Mouse (Mus musculus): ENCODE data around the gene Plekhh3. TPM values are rescaled to one million over a fixed set of nuclear protein-coding genes. Genes with fewer than 3 reads are reported as not detected.

Gene Plekhh3
- polyA plus RNA-seq, 1 experiment, result 18.3 TPM

- Histone ChIP-seq H3K4me3 (ENCODE audit: insufficient read depth, poor library complexity, severe bottlenecking) (no peak overlapping the region), H3K79me3 (ENCODE audit: low read depth) (peaks cover 19% of the 10 kb centered on the region), H3ac (ENCODE audit: control insufficient read depth, insufficient read length, low read depth) (no peak overlapping the region), H3K27me3 (ENCODE audit: control insufficient read depth, insufficient read depth, insufficient read length) (no peaks in the 10 kb centered on the region), H3K36me3 (ENCODE audit: control insufficient read depth, insufficient read depth) (peaks cover 44% of the 10 kb centered on the region), H3K79me2 (ENCODE audit: control insufficient read depth, insufficient read depth) (peaks cover 32% of the 10 kb centered on the region)
- TF ChIP-seq USF1 (IDR thresholded peaks at IDR 0.05; ENCODE audit: low read depth) (no peak), CTCF (IDR thresholded peaks at IDR 0.05; ENCODE audit: control insufficient read depth, insufficient read depth, insufficient read length) (no peak), CEBPB (IDR thresholded peaks at IDR 0.05; ENCODE audit: low read depth) (no peak), FOSL1 (IDR thresholded peaks at IDR 0.05; ENCODE audit: insufficient read depth, low read length, poor library complexity, severe bottlenecking) (no peak), MYOD1 (IDR thresholded peaks at IDR 0.05; ENCODE audit: control insufficient read depth, insufficient read length, low read depth) (no peak), MAX (IDR thresholded peaks at IDR 0.05) (no peak), MYOG (IDR thresholded peaks at IDR 0.05; ENCODE audit: control insufficient read depth, extremely low read depth, insufficient read length) (no peak)
These were observed 3.2 kb downstream of the Plekhh3 start for GRCm38 (mm10) chr11:101167963-101168300.

DNA sequence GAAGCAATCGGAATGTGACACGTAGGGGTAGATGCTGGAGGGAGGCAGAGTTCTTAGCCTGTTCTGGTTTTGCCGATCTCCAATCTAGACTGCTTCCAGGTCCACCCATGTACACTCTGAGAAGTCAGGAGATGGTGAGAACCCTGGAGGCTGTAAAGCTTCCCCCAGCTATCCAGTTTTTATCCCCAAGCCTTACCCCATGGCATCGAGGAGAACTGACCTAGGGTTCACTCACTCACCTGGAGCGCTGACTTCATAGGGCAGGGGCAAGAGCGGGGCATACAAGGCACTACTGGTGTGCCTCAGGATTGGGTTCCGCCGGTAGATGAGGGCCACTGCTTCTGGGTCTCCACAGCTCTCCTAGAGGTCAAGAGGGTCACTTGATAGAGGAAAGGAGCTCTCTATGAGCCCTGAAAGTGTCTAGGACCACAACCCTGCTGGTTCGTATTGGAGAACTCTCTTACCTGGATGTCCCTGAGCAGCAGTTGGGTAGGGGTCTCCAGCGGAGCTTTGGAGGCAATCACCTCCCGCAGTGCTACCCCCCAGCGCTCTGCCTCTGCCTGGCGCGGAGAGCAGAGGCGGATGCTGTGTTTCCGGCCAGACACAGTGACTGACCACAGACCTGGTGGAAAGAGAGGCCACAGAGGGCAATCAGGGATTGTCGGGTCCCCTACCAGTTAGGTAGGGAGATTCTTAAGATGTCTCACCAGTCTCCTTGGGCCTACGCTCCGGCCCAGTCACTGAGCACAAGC, 3.8 kb downstream of the Plekhh3 start:
- H3K79me3 ChIP-seq (ENCODE audit: low read depth), result peaks cover 19% of the 10 kb centered on the region
- peaks cover 32% of the 10 kb centered on the region for H3K79me2 ChIP-seq (ENCODE audit: control insufficient read depth, insufficient read depth)
- H3ac ChIP-seq (ENCODE audit: control insufficient read depth, insufficient read length, low read depth), result no peak overlapping the region
- H3K27me3 ChIP-seq (ENCODE audit: control insufficient read depth, insufficient read depth, insufficient read length), result no peaks in the 10 kb centered on the region
- H3K36me3 ChIP-seq (ENCODE audit: control insufficient read depth, insufficient read depth), result peaks cover 47% of the 10 kb centered on the region
- TF ChIP-seq MAX (IDR thresholded peaks at IDR 0.05), result no peak
- TF ChIP-seq MYOG (IDR thresholded peaks at IDR 0.05; ENCODE audit: control insufficient read depth, extremely low read depth, insufficient read length), result no peak
- TF ChIP-seq FOSL1 (IDR thresholded peaks at IDR 0.05; ENCODE audit: insufficient read depth, low read length, poor library complexity, severe bottlenecking), result no peak
- no peak for TF ChIP-seq USF1 (IDR thresholded peaks at IDR 0.05; ENCODE audit: low read depth)
- no peak overlapping the region for H3K4me3 ChIP-seq (ENCODE audit: insufficient read depth, poor library complexity, severe bottlenecking)

- no peak for TF ChIP-seq MYOG (IDR thresholded peaks at IDR 0.05; ENCODE audit: control insufficient read depth, extremely low read depth, insufficient read length)
- TF ChIP-seq USF1 (IDR thresholded peaks at IDR 0.05; ENCODE audit: low read depth), result no peak
- no peak for TF ChIP-seq FOSL1 (IDR thresholded peaks at IDR 0.05; ENCODE audit: insufficient read depth, low read length, poor library complexity, severe bottlenecking)
- no peak for TF ChIP-seq CTCF (IDR thresholded peaks at IDR 0.05; ENCODE audit: control insufficient read depth, insufficient read depth, insufficient read length)
- TF ChIP-seq MYOD1 (IDR thresholded peaks at IDR 0.05; ENCODE audit: control insufficient read depth, insufficient read length, low read depth), result no peak
- TF ChIP-seq CEBPB (IDR thresholded peaks at IDR 0.05; ENCODE audit: low read depth), result no peak
- no peak for TF ChIP-seq MAX (IDR thresholded peaks at IDR 0.05)
- Histone ChIP-seq H3K79me2 (ENCODE audit: control insufficient read depth, insufficient read depth) (peaks cover 32% of the 10 kb centered on the region), H3K27me3 (ENCODE audit: control insufficient read depth, insufficient read depth, insufficient read length) (no peaks in the 10 kb centered on the region), H3ac (ENCODE audit: control insufficient read depth, insufficient read length, low read depth) (no peak overlapping the region), H3K4me3 (ENCODE audit: insufficient read depth, poor library complexity, severe bottlenecking) (no peak overlapping the region), H3K79me3 (ENCODE audit: low read depth) (peaks cover 19% of the 10 kb centered on the region), H3K36me3 (ENCODE audit: control insufficient read depth, insufficient read depth) (peaks cover 52% of the 10 kb centered on the region)
These were observed 4.8 kb downstream of the Plekhh3 start for GRCm38 (mm10) chr11:101166357-101166756.

- H3K79me2 ChIP-seq (ENCODE audit: control insufficient read depth, insufficient read depth), result peaks cover 21% of the 10 kb centered on the region
- no peak overlapping the region for H3ac ChIP-seq (ENCODE audit: control insufficient read depth, insufficient read length, low read depth)
- no peaks in the 10 kb centered on the region for H3K27me3 ChIP-seq (ENCODE audit: control insufficient read depth, insufficient read depth, insufficient read length)
- TF ChIP-seq MYOD1 (IDR thresholded peaks at IDR 0.05; ENCODE audit: control insufficient read depth, insufficient read length, low read depth), result no peak
- TF ChIP-seq MAX (IDR thresholded peaks at IDR 0.05), result no peak
- no peak for TF ChIP-seq FOSL1 (IDR thresholded peaks at IDR 0.05; ENCODE audit: insufficient read depth, low read length, poor library complexity, severe bottlenecking)
- no peak for TF ChIP-seq CTCF (IDR thresholded peaks at IDR 0.05; ENCODE audit: control insufficient read depth, insufficient read depth, insufficient read length)
- TF ChIP-seq CEBPB (IDR thresholded peaks at IDR 0.05; ENCODE audit: low read depth), result no peak
- TF ChIP-seq USF1 (IDR thresholded peaks at IDR 0.05; ENCODE audit: low read depth), result no peak
- no peak for TF ChIP-seq MYOG (IDR thresholded peaks at IDR 0.05; ENCODE audit: control insufficient read depth, extremely low read depth, insufficient read length)
- H3K79me3 ChIP-seq (ENCODE audit: low read depth), result peaks cover 13% of the 10 kb centered on the region
- peaks cover 53% of the 10 kb centered on the region for H3K36me3 ChIP-seq (ENCODE audit: control insufficient read depth, insufficient read depth)
- H3K4me3 ChIP-seq (ENCODE audit: insufficient read depth, poor library complexity, severe bottlenecking), result no peak overlapping the region
These were observed 6.2 kb downstream of the Plekhh3 start for GRCm38 (mm10) chr11:101164677-101165580.

- no peak overlapping the region for H3ac ChIP-seq (ENCODE audit: control insufficient read depth, insufficient read length, low read depth)
- peaks cover 53% of the 10 kb centered on the region for H3K36me3 ChIP-seq (ENCODE audit: control insufficient read depth, insufficient read depth)
- peaks cover 7% of the 10 kb centered on the region for H3K79me3 ChIP-seq (ENCODE audit: low read depth)
- H3K79me2 ChIP-seq (ENCODE audit: control insufficient read depth, insufficient read depth), result peaks cover 15% of the 10 kb centered on the region
- H3K27me3 ChIP-seq (ENCODE audit: control insufficient read depth, insufficient read depth, insufficient read length), result no peaks in the 10 kb centered on the region
- no peak overlapping the region for H3K4me3 ChIP-seq (ENCODE audit: insufficient read depth, poor library complexity, severe bottlenecking)
- no peak for TF ChIP-seq MYOD1 (IDR thresholded peaks at IDR 0.05; ENCODE audit: control insufficient read depth, insufficient read length, low read depth)
- TF ChIP-seq CTCF (IDR thresholded peaks at IDR 0.05; ENCODE audit: control insufficient read depth, insufficient read depth, insufficient read length), result no peak
- TF ChIP-seq CEBPB (IDR thresholded peaks at IDR 0.05; ENCODE audit: low read depth), result no peak
- TF ChIP-seq USF1 (IDR thresholded peaks at IDR 0.05; ENCODE audit: low read depth), result no peak
- TF ChIP-seq FOSL1 (IDR thresholded peaks at IDR 0.05; ENCODE audit: insufficient read depth, low read length, poor library complexity, severe bottlenecking), result no peak
- no peak for TF ChIP-seq MAX (IDR thresholded peaks at IDR 0.05)
- no peak for TF ChIP-seq MYOG (IDR thresholded peaks at IDR 0.05; ENCODE audit: control insufficient read depth, extremely low read depth, insufficient read length)
These were observed 6.8 kb downstream of the Plekhh3 start for GRCm38 (mm10) chr11:101164351-101164665.

All from C2C12 (cell line).